Mouse (Mus musculus): ENCODE results near the gene Ces3b. TPM values are rescaled to one million over a fixed set of nuclear protein-coding genes. Genes with fewer than 3 reads are reported as not detected.
A peak's percentile ranks its signal among the peaks of the same experiment; 100 is the strongest.
"Not testable (repeated sequence)": the region's sequence is repeated elsewhere in the genome, so short reads cannot be mapped to it uniquely, and the experiment has no call there.

Ces3b gene
- polyA plus RNA-seq, 1 experiment = not detected

DNA sequence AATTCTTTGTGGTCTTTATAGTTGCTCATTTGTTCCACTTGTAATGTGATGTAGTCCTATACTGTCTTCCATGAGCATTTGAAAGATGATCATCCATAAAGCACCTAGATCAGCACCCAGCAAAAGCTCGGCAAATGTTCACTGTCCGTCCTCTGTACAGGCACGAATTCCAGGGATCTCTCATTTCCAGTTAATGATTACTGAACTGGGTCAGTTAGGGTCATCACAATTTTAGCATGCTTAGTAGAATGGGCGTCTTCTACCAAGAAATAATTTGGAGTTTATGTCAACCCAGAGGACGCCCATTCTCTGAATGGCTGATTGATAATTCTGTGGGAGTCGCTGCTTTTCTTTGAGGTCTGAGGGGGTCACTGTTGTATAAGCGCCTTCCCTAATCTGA, 15.6 kb upstream of the Ces3b start:
- Histone ChIP-seq H3K4me1 (ENCODE audit: control insufficient read depth, insufficient read depth, low read length) (peaks cover 19% of the 10 kb centered on the region; the same call in 1 of the 2 replicates), H3K27ac (ENCODE audit: insufficient read depth, low read depth, low read length) (peak overlapping the region; percentile 77; the same call in 1 of the 2 replicates)
- H3K36me3 ChIP-seq (ENCODE audit: control insufficient read depth, insufficient read depth, low read length); H3K4me3 ChIP-seq (ENCODE audit: insufficient read depth, low read depth, low read length); H3K27me3 ChIP-seq (replicated peaks; ENCODE audit: control insufficient read depth, insufficient read depth, low read length): not testable (repeated sequence)
- peak; percentile 88 for DNase-seq
- 0 out of 2 replicates have a peak, but pooled peaks have one; percentile 7 for TF ChIP-seq CTCF (conservative IDR thresholded peaks at IDR 0.05; ENCODE audit: insufficient read depth, insufficient read length, low read depth, low read length)
- 41% methylated on average over 7 of the region's 7 CpGs for WGBS

DNA sequence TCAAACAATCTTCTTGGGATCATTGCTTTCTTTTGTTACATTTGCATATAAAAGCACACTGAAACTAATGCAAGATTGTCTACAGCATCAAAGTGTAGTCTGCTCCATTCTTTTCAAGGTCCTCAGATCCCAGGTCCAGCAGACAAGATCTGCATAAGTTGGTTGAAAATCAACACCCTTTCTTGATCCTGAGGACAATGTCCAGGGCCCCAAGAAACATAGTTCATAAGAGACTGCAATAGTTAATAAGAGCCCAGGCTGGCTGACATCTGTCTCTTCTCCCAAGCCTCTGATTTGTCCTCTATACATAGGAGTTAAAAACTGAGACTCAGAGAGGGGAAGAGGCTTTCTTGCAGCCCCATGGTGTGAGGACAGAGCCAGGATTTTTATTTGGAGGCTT, 14.6 kb upstream of the Ces3b start:
- H3K4me3 ChIP-seq (ENCODE audit: insufficient read depth, low read depth, low read length) = no peak overlapping the region
- TF ChIP-seq POLR2A (IDR thresholded peaks at IDR 0.05; ENCODE audit: low read depth, low read length) = no peak
- TF ChIP-seq CTCF (conservative IDR thresholded peaks at IDR 0.05; ENCODE audit: insufficient read depth, insufficient read length, low read depth, low read length) = no peak
- DNase-seq = peak; percentile 64

DNA sequence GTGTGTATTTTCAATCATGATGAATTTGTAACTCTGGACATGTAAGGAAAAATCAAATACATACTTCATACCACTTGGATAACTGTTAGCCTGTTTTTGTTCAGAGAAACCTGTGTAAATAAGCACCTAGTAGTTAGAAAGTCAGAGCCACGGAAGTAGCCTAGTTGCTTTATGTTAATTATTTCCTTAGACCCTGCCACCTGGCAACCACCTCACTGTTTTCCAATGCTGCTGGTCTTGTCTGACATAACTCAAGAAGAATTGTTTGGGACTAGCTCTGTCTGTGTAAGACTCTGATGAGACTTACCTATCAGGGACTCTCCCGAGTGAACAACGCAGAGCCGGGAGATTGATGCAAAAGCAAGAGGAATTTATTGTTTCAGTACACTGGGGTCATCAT, 7.0 kb upstream of the Ces3b start:
- no peak for TF ChIP-seq CTCF (conservative IDR thresholded peaks at IDR 0.05; ENCODE audit: insufficient read depth, insufficient read length, low read depth, low read length)
- no peak for TF ChIP-seq POLR2A (IDR thresholded peaks at IDR 0.05; ENCODE audit: low read depth, low read length)
- Histone ChIP-seq H3K27ac (ENCODE audit: insufficient read depth, low read depth, low read length) (0 out of 2 replicates have a peak overlapping the region, but pooled peaks have one; percentile 31), H3K4me3 (ENCODE audit: insufficient read depth, low read depth, low read length) (no peak overlapping the region), H3K4me1 (ENCODE audit: control insufficient read depth, insufficient read depth, low read length) (peaks cover 6% of the 10 kb centered on the region; the same call in 1 of the 2 replicates), H3K36me3 (ENCODE audit: control insufficient read depth, insufficient read depth, low read length) (no peaks in the 10 kb centered on the region), H3K27me3 (replicated peaks; ENCODE audit: control insufficient read depth, insufficient read depth, low read length) (no peaks in the 10 kb centered on the region)
- WGBS = 74% methylated on average over 4 of the region's 4 CpGs
- peak; percentile 58 for DNase-seq

More for the DNA sequence above, 14.6 kb upstream of the Ces3b start:
- peaks cover 19% of the 10 kb centered on the region; the same call in 1 of the 2 replicates for H3K4me1 ChIP-seq (ENCODE audit: control insufficient read depth, insufficient read depth, low read length)
- no peaks in the 10 kb centered on the region for H3K36me3 ChIP-seq (ENCODE audit: control insufficient read depth, insufficient read depth, low read length)
- H3K27me3 ChIP-seq (replicated peaks; ENCODE audit: control insufficient read depth, insufficient read depth, low read length) = no peaks in the 10 kb centered on the region
- peak overlapping the region; percentile 73 for H3K27ac ChIP-seq (ENCODE audit: insufficient read depth, low read depth, low read length)

DNA sequence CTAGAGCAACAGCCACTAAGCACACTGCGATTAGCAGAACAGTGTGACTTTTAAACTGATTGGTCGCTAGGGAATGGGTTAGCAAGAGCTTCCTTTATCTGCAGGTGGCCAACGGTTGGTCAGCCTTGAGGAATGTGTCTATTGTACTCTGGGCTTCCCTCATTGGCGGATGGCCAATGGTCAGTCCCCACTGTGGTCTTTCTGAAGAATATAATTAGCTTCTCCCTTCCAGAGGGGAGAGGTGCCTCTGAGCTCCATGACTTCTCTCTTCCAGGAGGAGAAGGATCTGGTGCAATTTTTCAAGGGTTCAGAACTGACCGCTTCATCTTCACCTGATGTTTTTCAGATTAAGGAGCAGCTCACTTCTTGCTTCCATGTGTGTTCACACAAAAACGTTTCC, 6.5 kb upstream of the Ces3b start:
- Histone ChIP-seq H3K27me3 (replicated peaks; ENCODE audit: control insufficient read depth, insufficient read depth, low read length) (no peaks in the 10 kb centered on the region), H3K4me3 (ENCODE audit: insufficient read depth, low read depth, low read length) (no peak overlapping the region), H3K4me1 (ENCODE audit: control insufficient read depth, insufficient read depth, low read length) (peaks cover 6% of the 10 kb centered on the region; the same call in 1 of the 2 replicates), H3K27ac (ENCODE audit: insufficient read depth, low read depth, low read length) (0 out of 2 replicates have a peak overlapping the region, but pooled peaks have one; percentile 31), H3K36me3 (ENCODE audit: control insufficient read depth, insufficient read depth, low read length) (no peaks in the 10 kb centered on the region)
- no peak for DNase-seq
- WGBS = 67% methylated on average over 6 of the region's 6 CpGs
- no peak for TF ChIP-seq CTCF (conservative IDR thresholded peaks at IDR 0.05; ENCODE audit: insufficient read depth, insufficient read length, low read depth, low read length)
- TF ChIP-seq POLR2A (IDR thresholded peaks at IDR 0.05; ENCODE audit: low read depth, low read length) = no peak

DNA sequence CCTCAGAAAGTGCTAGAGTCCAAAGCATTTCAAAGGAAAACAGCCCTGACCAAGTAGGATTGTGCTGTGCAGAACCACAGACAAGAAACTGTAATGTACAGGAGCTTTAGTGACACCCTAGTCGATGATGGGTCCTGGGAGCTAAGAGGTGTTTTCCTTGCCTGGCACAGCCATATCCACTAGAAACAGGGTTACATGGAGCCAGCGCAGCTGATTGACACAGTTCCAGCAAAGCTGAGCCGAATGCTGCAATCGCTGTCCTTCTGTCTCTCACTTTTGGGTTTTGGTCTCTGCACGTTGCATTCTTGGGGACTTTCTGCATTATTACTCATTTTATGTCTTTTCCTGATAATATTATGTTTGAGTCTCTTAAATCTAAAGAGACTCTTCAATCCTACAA, 5.0 kb upstream of the Ces3b start:
- TF ChIP-seq CTCF (conservative IDR thresholded peaks at IDR 0.05; ENCODE audit: insufficient read depth, insufficient read length, low read depth, low read length) = no peak
- TF ChIP-seq POLR2A (IDR thresholded peaks at IDR 0.05; ENCODE audit: low read depth, low read length) = no peak
- Histone ChIP-seq H3K4me1 (ENCODE audit: control insufficient read depth, insufficient read depth, low read length) (peaks cover 6% of the 10 kb centered on the region; the same call in 1 of the 2 replicates), H3K36me3 (ENCODE audit: control insufficient read depth, insufficient read depth, low read length) (no peaks in the 10 kb centered on the region), H3K27ac (ENCODE audit: insufficient read depth, low read depth, low read length) (no peak overlapping the region), H3K27me3 (replicated peaks; ENCODE audit: control insufficient read depth, insufficient read depth, low read length) (no peaks in the 10 kb centered on the region), H3K4me3 (ENCODE audit: insufficient read depth, low read depth, low read length) (no peak overlapping the region)
- no peak for DNase-seq
- WGBS = 93% methylated on average over 5 of the region's 5 CpGs

DNA sequence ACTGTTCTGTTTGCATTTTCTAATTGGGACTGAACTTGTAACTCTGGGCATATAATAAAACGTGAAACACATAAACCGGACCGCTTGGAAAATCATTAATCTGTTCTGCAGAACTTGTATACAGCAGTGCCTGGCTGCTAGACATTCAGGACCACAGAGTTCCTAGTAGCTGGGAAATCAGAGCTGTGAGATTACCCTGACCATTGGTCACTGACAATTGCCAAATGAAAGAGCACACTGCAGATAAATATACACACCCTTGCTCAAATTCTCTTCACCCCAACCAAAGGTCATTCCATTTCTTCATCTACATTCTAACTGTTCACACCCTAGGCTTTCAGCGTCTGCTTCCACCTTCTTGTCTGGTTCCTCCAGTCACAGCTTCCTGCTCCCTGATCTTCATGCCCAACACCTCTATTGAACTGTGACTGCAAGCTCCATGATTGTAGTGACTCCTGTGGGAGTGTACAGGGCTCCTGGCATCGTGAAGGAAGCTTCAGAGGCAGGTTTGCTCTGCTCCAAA, 2.7 kb upstream of the Ces3b start:
- H3K27ac ChIP-seq (ENCODE audit: insufficient read depth, low read depth, low read length) = no peak overlapping the region
- H3K4me3 ChIP-seq (ENCODE audit: insufficient read depth, low read depth, low read length) = no peak overlapping the region
- no peaks in the 10 kb centered on the region for H3K27me3 ChIP-seq (replicated peaks; ENCODE audit: control insufficient read depth, insufficient read depth, low read length)
- no peak for TF ChIP-seq CTCF (conservative IDR thresholded peaks at IDR 0.05; ENCODE audit: insufficient read depth, insufficient read length, low read depth, low read length)
- no peak for TF ChIP-seq POLR2A (IDR thresholded peaks at IDR 0.05; ENCODE audit: low read depth, low read length)
- no peaks in the 10 kb centered on the region for H3K36me3 ChIP-seq (ENCODE audit: control insufficient read depth, insufficient read depth, low read length)
- no peak for DNase-seq
- H3K4me1 ChIP-seq (ENCODE audit: control insufficient read depth, insufficient read depth, low read length) = peaks cover 6% of the 10 kb centered on the region; the same call in 1 of the 2 replicates
- WGBS = 53% methylated on average over 5 of the region's 5 CpGs

DNA sequence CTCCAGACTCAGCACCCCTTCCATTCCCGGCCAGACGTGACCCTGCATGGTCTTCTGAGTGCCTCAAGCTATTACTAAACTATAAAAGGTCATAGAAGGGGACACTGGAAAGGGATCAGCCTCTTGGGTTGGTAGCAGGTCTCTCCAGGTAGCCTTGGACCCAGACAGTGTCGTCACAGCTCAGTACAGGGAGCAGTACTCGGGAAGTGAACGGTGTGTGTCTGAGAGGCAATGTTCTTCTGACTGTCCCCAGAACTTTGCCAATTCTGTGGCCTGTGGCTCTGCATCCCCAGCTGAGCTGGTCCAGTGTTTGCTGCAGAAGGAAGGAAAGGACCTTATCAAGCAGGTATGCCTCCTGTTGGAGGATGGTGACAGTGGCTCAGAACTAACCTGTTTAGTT, 4.6 kb downstream of the Ces3b start:
- H3K27ac ChIP-seq (ENCODE audit: insufficient read depth, low read depth, low read length); H3K27me3 ChIP-seq (replicated peaks; ENCODE audit: control insufficient read depth, insufficient read depth, low read length); H3K4me3 ChIP-seq (ENCODE audit: insufficient read depth, low read depth, low read length); H3K36me3 ChIP-seq (ENCODE audit: control insufficient read depth, insufficient read depth, low read length); H3K4me1 ChIP-seq (ENCODE audit: control insufficient read depth, insufficient read depth, low read length); DNase-seq: not testable (repeated sequence)
- WGBS = 87% methylated on average over 5 of the region's 5 CpGs
